Mouse (Mus musculus) ovary, postnatal 10 days (tissue): ENCODE data around the gene Spata6.

ENCODE experiments used
- DNase-seq: peaks from one replicate; pipeline ENCODE4 v3.0.0; 2022; ENCODE audit warnings: low spot score

The Spata6 gene

DNA sequence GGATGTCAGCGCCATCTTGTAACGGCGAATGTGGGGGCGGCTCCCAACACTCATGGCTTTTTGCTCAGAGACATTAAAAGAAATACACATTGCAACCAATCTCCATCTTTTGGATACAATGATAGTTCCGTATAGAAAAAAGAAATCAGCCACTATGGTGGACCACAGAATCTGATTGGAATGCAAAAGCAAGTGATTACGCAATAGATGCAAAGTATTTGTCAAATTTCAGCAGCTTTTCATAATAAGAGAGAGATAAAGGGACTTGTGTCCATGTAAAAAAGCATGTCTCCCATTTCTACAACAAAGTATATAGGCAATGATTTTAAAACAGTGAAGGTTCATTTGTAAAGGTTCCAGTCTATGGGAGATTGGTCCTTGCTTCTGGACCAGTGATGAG is 119.1 kb downstream of the Spata6 start:
- DNase-seq, result no peak

DNA sequence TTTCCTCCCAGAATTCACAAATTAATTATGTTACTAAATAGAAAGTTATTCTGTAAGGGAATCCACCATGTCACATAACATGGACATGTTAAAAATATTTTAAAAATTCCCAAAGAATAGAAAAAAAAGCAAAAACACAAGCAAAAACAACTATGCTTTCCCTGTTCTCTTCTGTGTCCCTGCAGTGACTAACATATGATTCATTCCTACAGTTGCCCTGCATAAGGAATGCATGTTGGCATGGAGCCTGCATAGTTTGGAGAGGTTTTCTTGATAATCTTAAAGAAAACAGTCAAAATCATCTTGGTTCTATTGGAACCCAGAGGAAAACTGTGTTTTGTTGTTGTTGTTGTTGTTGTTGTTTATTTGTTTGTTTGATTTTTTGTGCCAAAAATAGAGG is 132.8 kb downstream of the Spata6 start:
- DNase-seq, result no peak

DNA sequence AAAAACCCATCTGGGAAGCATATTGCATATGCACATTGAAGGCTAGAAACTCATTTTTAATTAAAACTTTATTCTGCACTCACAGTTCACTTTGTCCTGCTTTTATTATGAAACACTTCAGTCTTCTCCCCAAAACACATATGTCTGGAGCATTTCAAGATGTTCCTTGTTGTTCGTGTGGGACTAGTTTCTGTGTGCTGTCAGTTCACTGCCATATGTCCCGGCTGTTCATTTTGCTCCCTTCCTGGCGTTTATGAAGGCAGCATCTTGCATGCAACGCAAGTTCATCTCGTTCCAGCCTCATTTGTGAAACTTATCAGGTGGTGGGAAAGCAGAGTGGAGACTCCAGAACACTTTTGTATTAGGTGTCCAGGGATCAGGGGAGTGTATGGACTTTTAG is 146.9 kb downstream of the Spata6 start:
- no peak for DNase-seq

DNA sequence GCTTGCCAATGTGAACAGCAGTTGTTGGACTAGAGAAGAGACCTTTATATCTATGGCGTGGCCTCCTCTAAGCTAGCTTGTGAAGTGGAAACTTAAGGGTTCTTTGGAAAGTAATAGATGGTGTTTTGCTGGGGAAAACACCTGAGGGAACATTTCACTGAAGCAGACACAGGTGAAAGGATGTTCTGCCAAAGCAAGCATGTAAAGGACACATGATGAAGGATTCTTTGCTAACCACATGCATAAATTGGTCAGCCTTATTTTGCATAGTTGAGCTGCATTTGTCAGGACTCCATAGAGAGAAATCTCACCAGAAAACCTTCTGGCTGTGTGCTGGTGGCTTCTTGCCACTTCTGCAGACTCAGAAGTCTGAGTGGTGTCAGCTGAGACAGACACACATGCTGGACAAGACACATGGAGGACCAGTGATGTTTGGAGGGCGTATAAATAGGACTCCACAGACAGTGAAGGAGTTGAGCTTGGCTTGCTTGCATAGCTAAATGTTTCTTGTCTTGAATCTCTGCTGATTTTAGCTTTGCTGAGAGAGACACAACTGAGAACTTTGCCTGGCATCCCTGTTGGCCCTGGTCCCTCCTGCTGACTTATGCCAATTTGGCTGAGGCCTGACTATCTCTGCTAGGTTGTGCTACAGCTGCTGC is 148.1 kb downstream of the Spata6 start:
- no peak for DNase-seq
